Mouse (Mus musculus) heart, adult 9 months (tissue): ENCODE measurements around the gene Arl3.
"Not testable (repeated sequence)": the region's sequence is repeated elsewhere in the genome, so short reads cannot be mapped to it uniquely, and the experiment has no call there.

ENCODE experiments used
- DNase-seq, 2 experiments: peaks; one replicate each; pipeline ENCODE4 v3.0.0; 2022; ENCODE audit warnings: low spot score in 2 of 2

The Arl3 gene

GRCm38 (mm10) chr19:46591575-46591974 lies 18.6 kb upstream of the Arl3 start:
- no peak for DNase-seq

GRCm38 (mm10) chr19:46587823-46588508 lies 15.0 kb upstream of the Arl3 start:
- peak; percentile 59 to 79 for DNase-seq

GRCm38 (mm10) chr19:46575196-46575595 lies 2.2 kb upstream of the Arl3 start:
- no peak for DNase-seq

GRCm38 (mm10) chr19:46573990-46574389 lies 992 bp upstream of the Arl3 start:
- no peak for DNase-seq

GRCm38 (mm10) chr19:46572548-46572947 lies 450 bp downstream of the Arl3 start:
- DNase-seq, result peak in 1 of 2 experiments; percentile 22

GRCm38 (mm10) chr19:46571878-46572244 lies 1.1 kb downstream of the Arl3 start:
- no peak for DNase-seq

GRCm38 (mm10) chr19:46571211-46571877 lies 1.7 kb downstream of the Arl3 start:
- DNase-seq, result not testable (repeated sequence)

- DNase-seq, result no peak
Observed at GRCm38 (mm10) chr19:46564043-46564462, 8.9 kb downstream of the Arl3 start.

GRCm38 (mm10) chr19:46563603-46564002 lies 9.4 kb downstream of the Arl3 start:
- DNase-seq, result no peak

GRCm38 (mm10) chr19:46562581-46563515 lies 10.2 kb downstream of the Arl3 start:
- peak; percentile 41 to 54 for DNase-seq

- peak; percentile 49 to 68 for DNase-seq
Observed at GRCm38 (mm10) chr19:46562132-46562531, 10.9 kb downstream of the Arl3 start.

GRCm38 (mm10) chr19:46558631-46559030 lies 14.4 kb downstream of the Arl3 start:
- DNase-seq, result no peak

GRCm38 (mm10) chr19:46558009-46558408 lies 15.0 kb downstream of the Arl3 start:
- DNase-seq, result no peak

- DNase-seq, result no peak
Observed at GRCm38 (mm10) chr19:46553541-46553955, 19.4 kb downstream of the Arl3 start.

- DNase-seq, result no peak
Observed at GRCm38 (mm10) chr19:46552496-46552895, 20.5 kb downstream of the Arl3 start.

- no peak for DNase-seq
Observed at GRCm38 (mm10) chr19:46550385-46550784, 22.6 kb downstream of the Arl3 start.

- DNase-seq, result no peak
Observed at GRCm38 (mm10) chr19:46548110-46548509, 24.9 kb downstream of the Arl3 start.

- no peak for DNase-seq
Observed at GRCm38 (mm10) chr19:46547565-46547964, 25.4 kb downstream of the Arl3 start.

- no peak for DNase-seq
Observed at GRCm38 (mm10) chr19:46542750-46543149, 30.2 kb downstream of the Arl3 start.

- DNase-seq, result no peak
Observed at GRCm38 (mm10) chr19:46538213-46538612, 34.8 kb downstream of the Arl3 start.

GRCm38 (mm10) chr19:46537357-46537756 lies 35.6 kb downstream of the Arl3 start:
- DNase-seq, result no peak

GRCm38 (mm10) chr19:46534542-46535098 lies 38.4 kb downstream of the Arl3 start:
- no peak for DNase-seq
